Mouse (Mus musculus) lung, adult 2 months (tissue): ENCODE measurements around the gene Myo1c. TPM values are rescaled to one million over a fixed set of nuclear protein-coding genes. Genes with fewer than 3 reads are reported as not detected.

Experiments used
- DNase-seq: peaks from one replicate; pipeline ENCODE4 v3.0.0; 2022
- H3K4me1 ChIP-seq: fragments of 200-500 bp; 2 replicates; pipeline ENCODE4 v1.6.1; 2011; ENCODE audit warnings: low read length; ENCODE audit not compliant: control insufficient read depth, insufficient read depth
- H3K4me3 ChIP-seq: fragments of 200-500 bp; replicated peaks from 2 replicates; pipeline ENCODE3; 2011; ENCODE audit warnings: low read depth, mild to moderate bottlenecking, control low read depth, low read length; ENCODE audit errors: extremely low read depth
- CTCF ChIP-seq: fragments of 200-500 bp; IDR thresholded peaks from 2 replicates; pipeline ENCODE4 v1.5.1; 2011; ENCODE audit warnings: mild to moderate bottlenecking, low read length, control low read depth; ENCODE audit not compliant: insufficient read depth
- POLR2A ChIP-seq: fragments of 200-500 bp; IDR thresholded peaks from 2 replicates; pipeline ENCODE4 v1.6.1; 2011; ENCODE audit warnings: low read depth, mild to moderate bottlenecking, control low read depth, low read length, borderline replicate concordance; ENCODE audit errors: extremely low read depth
- WGBS: fragments of 180-500 bp; shearing (Covaris S2); methylation state at CpG from one replicate; pipeline ENCODE4 v1.1.7; 2018; 5-methylcytosine and 5-hydroxymethylcytosine counted together
- polyA plus RNA-seq: library from polyadenylated mRNA; depleted of rRNA; stranded (reverse); fragments of >200 nt; gene quantifications from 2 replicates; pipeline ENCODE4 v1.2.3, GENCODE M21; 2012

Gene Myo1c
- polyA plus RNA-seq, 1 experiment = 256 TPM

DNA sequence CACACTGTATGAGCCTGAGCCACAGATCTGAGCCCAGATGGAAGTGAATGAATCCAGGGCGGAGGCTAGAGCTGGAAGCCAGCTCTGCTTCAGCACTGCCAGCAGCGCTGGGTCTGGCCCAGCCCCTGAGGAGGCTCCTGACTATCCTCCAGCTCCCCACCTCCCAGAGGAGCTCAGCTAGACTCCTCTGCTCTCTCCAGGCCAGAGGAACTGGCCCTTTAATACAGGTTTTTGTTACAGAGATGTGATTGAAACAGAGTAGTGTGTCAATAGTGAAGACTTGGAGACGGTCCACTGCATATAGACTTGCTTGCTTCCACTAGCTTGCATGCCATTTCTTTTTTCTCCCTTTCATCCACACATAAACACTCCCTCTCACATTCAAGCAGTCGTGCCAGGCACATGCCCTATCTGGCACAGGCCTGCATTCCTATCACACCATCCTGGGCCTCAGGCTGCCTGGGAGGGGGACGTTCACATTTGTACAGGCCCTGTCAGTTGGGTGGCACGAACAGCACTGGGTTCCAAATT is 2.6 kb upstream of the Myo1c start:
- H3K4me3 ChIP-seq = no peak overlapping the region
- TF ChIP-seq POLR2A (0 out of 2 replicates have a peak, but pooled peaks have one; percentile 14), CTCF (no peak)
- 32% methylated on average over 6 of the region's 6 CpGs for WGBS
- H3K4me1 ChIP-seq = peaks cover 24% of the 10 kb centered on the region
- no peak for DNase-seq

DNA sequence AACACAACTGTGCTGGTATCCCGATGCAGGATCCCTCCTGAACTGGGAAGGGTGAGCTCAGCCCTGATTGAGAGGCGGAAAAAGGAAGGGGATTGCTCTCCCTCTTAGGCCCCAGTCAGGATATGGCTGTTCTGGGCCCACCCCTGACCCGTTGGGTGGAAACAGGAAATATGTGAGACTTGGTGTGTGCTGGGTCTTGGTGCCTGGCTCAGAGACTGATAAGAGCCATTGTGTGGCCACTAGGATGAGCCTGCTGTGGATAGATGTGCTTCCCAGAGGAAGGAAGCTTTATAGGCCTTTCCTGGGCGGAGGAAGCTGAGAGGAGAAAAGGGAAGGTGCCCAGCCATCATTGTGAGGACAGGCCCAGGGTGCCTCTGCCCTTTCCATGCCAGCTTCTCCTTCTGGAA is 1.1 kb upstream of the Myo1c start:
- peak; percentile 45 for DNase-seq
- 47% methylated on average over 4 of the region's 4 CpGs for WGBS
- Histone ChIP-seq H3K4me1 (peaks cover 33% of the 10 kb centered on the region), H3K4me3 (no peak overlapping the region)
- no peak for TF ChIP-seq CTCF
- peak; percentile 60; the same call in 1 of the 2 replicates for TF ChIP-seq POLR2A

DNA sequence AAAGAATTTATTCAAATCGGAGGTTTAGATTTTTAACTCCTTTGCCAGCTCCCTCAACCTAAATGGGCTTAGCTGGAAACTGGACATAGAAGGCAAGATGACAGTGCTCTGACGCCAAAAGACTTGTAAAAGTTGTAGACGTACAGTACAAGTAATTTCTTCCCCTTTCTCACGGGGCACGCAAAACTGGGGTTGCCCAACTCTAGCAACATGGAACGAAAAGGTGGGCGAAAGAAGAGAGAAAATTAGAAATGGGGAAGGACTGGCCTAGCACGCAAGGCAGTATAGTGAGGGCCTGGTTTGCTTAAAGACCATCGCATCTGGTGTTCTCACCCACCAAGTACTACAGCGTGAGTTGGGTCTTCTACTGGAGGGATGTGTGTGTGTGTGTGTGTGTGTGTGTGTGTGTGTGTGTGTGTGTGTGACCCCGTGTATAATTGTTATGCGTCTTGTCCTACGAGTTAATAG is 688 bp downstream of the Myo1c start:
- peaks cover 43% of the 10 kb centered on the region for H3K4me1 ChIP-seq
- TF ChIP-seq CTCF = no peak
- TF ChIP-seq POLR2A = no peak
- peak overlapping the region; percentile 92 for H3K4me3 ChIP-seq
- WGBS = 31% methylated on average over 13 of the region's 13 CpGs
- no peak for DNase-seq

DNA sequence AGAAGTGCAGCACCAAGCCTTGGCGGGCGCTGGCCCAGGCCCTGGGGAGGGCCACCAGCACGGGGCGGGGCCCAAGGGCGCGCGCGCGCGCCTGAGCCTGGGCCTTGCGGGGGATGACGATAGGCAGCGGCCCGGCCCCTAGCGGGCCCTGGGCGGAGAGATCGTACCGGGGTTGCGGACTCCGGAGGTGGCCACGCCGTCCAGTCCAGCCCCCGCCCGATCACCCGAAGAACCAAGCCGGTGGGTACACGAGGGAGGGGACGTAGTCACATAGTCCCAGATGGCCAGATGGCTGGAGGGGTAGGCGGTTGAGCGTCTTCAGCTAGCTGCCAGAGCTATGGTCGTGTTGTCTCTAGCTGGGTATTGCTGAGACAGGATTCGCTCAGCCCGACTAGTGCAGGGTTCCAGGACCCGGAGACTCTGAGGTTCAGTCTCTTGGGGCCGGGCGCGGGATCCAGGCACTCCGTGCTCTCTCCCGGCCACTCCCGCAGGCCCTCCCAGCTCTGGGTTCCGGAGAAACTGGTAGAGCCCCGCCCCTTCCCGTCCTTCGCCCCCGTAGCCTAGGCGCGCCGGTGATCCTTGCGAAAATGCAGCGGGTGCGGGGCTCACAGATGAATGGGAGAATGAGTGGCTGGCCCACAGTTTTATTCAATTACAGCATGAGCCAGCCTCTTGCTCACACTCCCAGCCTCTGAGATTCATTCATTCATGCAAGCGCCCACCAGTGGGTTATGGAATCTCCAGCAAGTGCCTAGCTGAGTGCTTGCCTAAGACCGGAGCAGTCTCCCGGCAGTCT is 1.3 kb downstream of the Myo1c start:
- Histone ChIP-seq H3K4me1 (peaks cover 43% of the 10 kb centered on the region), H3K4me3 (peak overlapping the region; percentile 92)
- DNase-seq = peak; percentile 84
- under 1% methylated on average over 54 of the region's 54 CpGs for WGBS
- TF ChIP-seq POLR2A (peak; percentile 53), CTCF (no peak)

DNA sequence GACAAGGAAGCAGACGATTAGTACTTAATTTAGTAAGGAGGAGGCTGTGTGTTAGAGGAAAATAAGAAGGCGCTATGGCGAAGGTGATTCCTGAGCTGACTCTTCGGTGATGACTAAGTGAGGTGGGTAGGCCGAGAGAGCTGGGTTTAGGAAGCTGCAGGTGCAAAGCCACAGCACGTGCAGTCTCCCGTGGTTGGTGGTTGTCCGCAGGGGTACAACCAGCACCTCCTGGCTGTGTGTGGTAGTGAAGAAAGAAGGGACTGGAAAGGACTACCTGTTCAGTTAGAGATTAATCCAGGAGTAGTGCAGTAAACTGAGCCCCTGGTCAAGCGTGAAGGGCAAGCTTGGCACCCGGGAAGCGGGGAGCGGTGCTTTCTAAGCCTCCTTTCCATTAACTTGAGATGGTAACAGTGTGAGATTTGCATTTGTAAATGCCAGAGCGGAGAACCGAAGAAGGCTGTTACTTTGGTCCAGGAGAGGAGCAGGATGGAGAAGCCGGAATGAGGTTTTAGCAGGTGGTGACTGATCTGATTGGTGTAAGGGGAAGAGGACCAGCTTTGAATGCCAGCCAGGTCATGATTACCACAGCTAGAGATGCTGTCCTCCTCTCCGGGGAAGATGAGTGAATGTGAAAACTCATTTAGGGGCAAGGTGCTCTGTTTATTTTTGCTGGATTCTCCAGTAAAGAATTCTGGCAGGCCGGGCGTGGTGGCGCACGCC is 2.1 kb downstream of the Myo1c start:
- DNase-seq = no peak
- WGBS = 24% methylated on average over 20 of the region's 20 CpGs
- H3K4me1 ChIP-seq = peaks cover 50% of the 10 kb centered on the region

DNA sequence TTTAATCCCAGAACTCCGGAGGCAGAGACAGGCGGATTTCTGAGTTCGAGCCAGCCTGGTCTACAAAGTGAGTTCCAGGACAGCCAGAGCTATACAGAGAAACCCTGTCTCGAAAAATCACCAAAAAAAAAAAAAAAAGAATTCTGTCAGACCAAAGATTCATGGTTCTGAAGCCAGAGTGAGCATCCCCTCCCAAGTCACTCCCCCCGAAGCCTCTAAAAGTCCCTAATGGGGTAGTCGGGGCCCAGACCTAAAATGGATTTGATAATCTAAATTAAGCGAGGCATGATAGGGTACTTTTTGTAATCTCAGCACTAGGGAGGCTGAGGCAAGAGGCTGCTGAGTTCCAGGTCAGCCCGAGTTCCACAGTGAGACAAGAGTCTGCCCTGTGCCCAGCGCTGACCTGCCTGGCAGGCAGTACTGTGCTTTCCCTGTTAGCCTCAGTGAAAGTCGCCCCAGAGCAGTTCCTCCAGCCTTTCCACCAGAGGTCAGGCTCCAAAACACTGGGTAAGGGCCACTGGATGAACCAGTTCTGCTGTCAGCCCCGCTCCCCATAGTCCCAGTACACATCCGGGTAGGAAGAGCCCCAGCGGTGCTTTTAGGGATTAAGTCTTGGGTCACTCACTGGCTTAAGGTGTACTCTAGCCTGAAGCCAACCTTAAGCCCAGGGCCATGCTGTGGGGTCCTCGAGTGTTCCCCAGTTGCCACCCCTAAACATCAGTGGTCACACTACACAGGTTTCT is 2.8 kb downstream of the Myo1c start:
- peaks cover 50% of the 10 kb centered on the region for H3K4me1 ChIP-seq
- peak overlapping the region; percentile 73 for H3K4me3 ChIP-seq
- 32% methylated on average over 14 of the region's 14 CpGs for WGBS
- DNase-seq = peak; percentile 61
- TF ChIP-seq POLR2A = peak; percentile 12; the same call in 1 of the 2 replicates
- peak; percentile 13; the same call in 1 of the 2 replicates for TF ChIP-seq CTCF

More for the DNA sequence above, 2.1 kb downstream of the Myo1c start:
- TF ChIP-seq POLR2A (no peak), CTCF (no peak)
- peak overlapping the region; percentile 92 for H3K4me3 ChIP-seq

DNA sequence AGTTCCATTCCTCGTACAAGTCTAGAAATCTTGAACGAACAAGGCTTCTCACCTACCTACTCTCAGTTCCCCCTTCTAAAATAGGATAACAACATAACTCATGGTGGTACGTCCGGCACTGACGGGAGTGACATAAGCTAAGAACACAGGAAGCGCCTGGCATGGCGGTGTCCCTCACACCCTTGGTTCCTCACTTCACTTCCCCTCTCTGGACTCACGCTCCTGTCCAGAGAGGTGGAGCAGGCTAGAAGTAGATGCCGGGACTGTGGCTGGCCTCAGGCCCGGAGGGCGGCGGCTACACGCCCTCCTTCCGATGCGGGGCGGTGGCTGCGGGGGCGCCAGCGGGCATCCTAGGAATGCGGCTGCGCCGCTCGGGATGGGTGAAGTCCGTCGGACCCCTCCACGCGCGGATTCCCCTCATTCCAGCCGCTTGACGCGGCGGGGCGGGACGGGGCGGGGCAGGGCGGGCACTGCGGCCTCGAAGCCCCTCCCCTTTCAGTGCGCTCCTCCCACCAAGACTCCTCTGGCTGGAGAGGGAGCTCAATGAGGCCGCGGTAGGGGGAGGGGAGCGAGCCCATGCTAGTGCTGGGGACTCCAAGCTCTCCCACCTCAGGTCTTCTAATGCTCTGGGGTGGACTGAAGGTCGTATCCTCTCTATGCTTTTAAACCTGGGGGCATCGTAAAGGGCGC is 3.6 kb downstream of the Myo1c start:
- 2% methylated on average over 45 of the region's 45 CpGs for WGBS
- DNase-seq = peak; percentile 93
- Histone ChIP-seq H3K4me3 (peak overlapping the region; percentile 73), H3K4me1 (peaks cover 45% of the 10 kb centered on the region)
- TF ChIP-seq POLR2A (peak; percentile 80; the same call in 1 of the 2 replicates), CTCF (no peak)
